Mouse (Mus musculus): ENCODE data around the gene Kcnq1. TPM values are rescaled to one million over a fixed set of nuclear protein-coding genes. Genes with fewer than 3 reads are reported as not detected.

Gene Kcnq1
- polyA plus RNA-seq, 1 experiment from 2014 or later: 1.5 TPM

DNA sequence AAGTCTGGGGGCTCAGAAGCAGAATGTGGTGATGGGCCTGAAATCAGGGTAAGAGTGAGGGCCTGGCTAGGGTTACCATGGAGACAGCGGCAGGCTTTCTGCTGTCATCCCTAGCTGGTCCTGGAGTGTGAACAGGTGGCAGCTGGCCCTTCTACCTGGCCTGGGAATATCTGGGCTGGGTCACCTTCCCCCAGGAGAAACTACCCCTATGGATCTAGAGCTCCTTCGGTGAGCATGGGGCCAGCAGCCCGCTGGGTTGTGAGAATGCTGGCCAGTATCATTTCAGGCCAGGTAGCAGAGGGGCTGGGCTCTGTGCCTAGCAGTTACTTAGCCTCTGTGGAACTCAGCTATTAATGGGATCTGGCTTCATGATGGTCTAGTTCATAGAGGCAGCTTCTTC, 18.7 kb downstream of the Kcnq1 start:
- Histone ChIP-seq H3K4me2 (ENCODE audit: low read depth, severe bottlenecking) (no peak overlapping the region), H3K9me3 (ENCODE audit: control insufficient read depth, low read length) (no peaks in the 10 kb centered on the region), H3K36me3 (ENCODE audit: control insufficient read depth, insufficient read depth, low read length) (no peaks in the 10 kb centered on the region), H3K9ac (ENCODE audit: low read length) (no peak overlapping the region), H3K27me3 (ENCODE audit: control insufficient read depth, insufficient read depth, low read length) (no peaks in the 10 kb centered on the region), H3K4me3 (ENCODE audit: low read depth, low read length) (no peak overlapping the region), H3K4me1 (ENCODE audit: control insufficient read depth, insufficient read depth, low read length) (peaks cover 23% of the 10 kb centered on the region), H3K27ac (replicated peaks; ENCODE audit: low read depth, low read length) (peak overlapping the region; percentile 73)
- ATAC-seq (ENCODE audit: insufficient number of reproducible peaks, low FRiP score, low TSS enrichment, low read depth) (no peak; the same call in 1 of the 2 replicates), DNase-seq (ENCODE audit: low spot score) (no peak)
- WGBS: 64% methylated on average over 3 of the region's 3 CpGs

DNA sequence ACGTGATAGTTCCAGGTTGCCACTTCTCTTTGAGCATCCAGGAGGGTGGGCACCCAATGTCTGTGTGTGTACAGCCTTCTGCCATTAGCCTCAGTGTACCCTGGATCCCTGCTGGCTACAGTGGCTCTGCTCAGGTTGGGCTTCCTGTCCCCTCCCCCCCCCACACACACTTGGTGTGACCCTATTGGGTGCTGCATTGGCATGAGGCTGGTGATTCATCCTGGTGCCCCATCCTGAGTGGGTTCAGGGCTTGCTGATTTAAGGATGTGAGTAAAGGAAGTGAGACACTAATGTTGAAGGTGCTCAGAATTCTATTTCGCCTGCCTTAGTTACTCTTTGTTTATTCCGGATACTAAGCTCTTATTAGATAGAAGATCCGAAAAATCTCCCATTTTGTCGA, 26.7 kb downstream of the Kcnq1 start:
- DNase-seq (ENCODE audit: low spot score) (no peak), ATAC-seq (ENCODE audit: insufficient number of reproducible peaks, low FRiP score, low TSS enrichment, low read depth) (no peak)
- H3K4me1 ChIP-seq (ENCODE audit: control insufficient read depth, insufficient read depth, low read length): no peaks in the 10 kb centered on the region
- no peak overlapping the region for H3K4me2 ChIP-seq (ENCODE audit: low read depth, severe bottlenecking)
- WGBS: 86% methylated on average over 5 of the region's 5 CpGs
- no peaks in the 10 kb centered on the region for H3K9me3 ChIP-seq (ENCODE audit: control insufficient read depth, low read length)
- H3K36me3 ChIP-seq (ENCODE audit: control insufficient read depth, insufficient read depth, low read length): no peaks in the 10 kb centered on the region
- no peaks in the 10 kb centered on the region for H3K27me3 ChIP-seq (ENCODE audit: control insufficient read depth, insufficient read depth, low read length)
- no peak overlapping the region for H3K4me3 ChIP-seq (ENCODE audit: low read depth, low read length)
- no peak overlapping the region for H3K9ac ChIP-seq (ENCODE audit: low read length)
- no peak overlapping the region for H3K27ac ChIP-seq (replicated peaks; ENCODE audit: low read depth, low read length)

DNA sequence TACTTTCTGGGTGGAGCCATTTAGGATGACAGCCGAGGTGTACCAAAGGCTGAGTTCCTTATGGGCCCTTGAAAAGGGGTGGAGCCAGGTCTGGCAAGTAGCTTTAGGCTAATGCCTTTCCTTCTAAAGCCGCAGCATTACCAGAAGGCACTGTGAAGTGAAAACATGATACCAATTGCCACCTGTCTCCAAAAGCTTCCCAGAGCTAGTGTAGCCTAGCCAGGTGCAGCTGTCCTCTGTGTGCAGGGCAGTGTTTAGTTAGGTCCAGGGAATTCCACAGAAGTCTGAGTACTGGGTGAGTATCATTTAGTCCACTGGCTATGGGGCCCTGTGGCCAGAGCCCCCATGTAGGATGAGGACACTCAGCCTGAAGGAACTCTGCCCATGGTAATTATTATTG, 30.0 kb downstream of the Kcnq1 start:
- no peak for DNase-seq (ENCODE audit: low spot score)
- no peaks in the 10 kb centered on the region for H3K9me3 ChIP-seq (ENCODE audit: control insufficient read depth, low read length)
- no peaks in the 10 kb centered on the region for H3K36me3 ChIP-seq (ENCODE audit: control insufficient read depth, insufficient read depth, low read length)
- no peak overlapping the region for H3K9ac ChIP-seq (ENCODE audit: low read length)
- H3K27ac ChIP-seq (replicated peaks; ENCODE audit: low read depth, low read length): no peak overlapping the region
- H3K4me2 ChIP-seq (ENCODE audit: low read depth, severe bottlenecking): no peak overlapping the region
- ATAC-seq (ENCODE audit: insufficient number of reproducible peaks, low FRiP score, low TSS enrichment, low read depth): no peak; the same call in 1 of the 2 replicates
- H3K27me3 ChIP-seq (ENCODE audit: control insufficient read depth, insufficient read depth, low read length): no peaks in the 10 kb centered on the region
- no peaks in the 10 kb centered on the region for H3K4me1 ChIP-seq (ENCODE audit: control insufficient read depth, insufficient read depth, low read length)
- no peak overlapping the region for H3K4me3 ChIP-seq (ENCODE audit: low read depth, low read length)
- WGBS: 52% methylated on average over 2 of the region's 2 CpGs

DNA sequence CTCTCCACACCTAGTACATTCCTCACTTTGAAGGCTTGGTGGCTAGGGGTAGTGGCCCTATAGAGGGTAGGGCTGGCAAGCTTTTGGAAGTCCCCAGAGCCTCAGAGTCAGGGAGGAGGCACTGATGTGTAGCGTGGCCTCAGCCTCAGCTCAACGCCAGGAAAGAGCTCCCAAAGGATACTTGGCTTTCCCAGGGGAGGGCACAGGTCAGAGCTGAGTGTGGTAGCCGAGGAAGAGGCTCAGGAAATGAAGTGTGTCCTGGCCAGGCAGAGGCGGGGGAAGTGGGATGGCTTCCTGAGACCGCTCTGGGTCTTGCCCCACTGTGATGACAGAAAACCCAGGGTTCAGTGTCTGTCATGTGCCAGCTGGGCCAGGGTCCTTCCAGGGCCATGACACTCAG, 30.4 kb downstream of the Kcnq1 start:
- ATAC-seq (ENCODE audit: insufficient number of reproducible peaks, low FRiP score, low TSS enrichment, low read depth) (no peak), DNase-seq (ENCODE audit: low spot score) (no peak)
- H3K27ac ChIP-seq (replicated peaks; ENCODE audit: low read depth, low read length): no peak overlapping the region
- H3K4me2 ChIP-seq (ENCODE audit: low read depth, severe bottlenecking): no peak overlapping the region
- H3K9me3 ChIP-seq (ENCODE audit: control insufficient read depth, low read length): no peaks in the 10 kb centered on the region
- 62% methylated on average over 5 of the region's 5 CpGs for WGBS
- H3K36me3 ChIP-seq (ENCODE audit: control insufficient read depth, insufficient read depth, low read length): no peaks in the 10 kb centered on the region
- no peak overlapping the region for H3K9ac ChIP-seq (ENCODE audit: low read length)
- no peak overlapping the region for H3K4me3 ChIP-seq (ENCODE audit: low read depth, low read length)
- no peaks in the 10 kb centered on the region for H3K4me1 ChIP-seq (ENCODE audit: control insufficient read depth, insufficient read depth, low read length)
- no peaks in the 10 kb centered on the region for H3K27me3 ChIP-seq (ENCODE audit: control insufficient read depth, insufficient read depth, low read length)

DNA sequence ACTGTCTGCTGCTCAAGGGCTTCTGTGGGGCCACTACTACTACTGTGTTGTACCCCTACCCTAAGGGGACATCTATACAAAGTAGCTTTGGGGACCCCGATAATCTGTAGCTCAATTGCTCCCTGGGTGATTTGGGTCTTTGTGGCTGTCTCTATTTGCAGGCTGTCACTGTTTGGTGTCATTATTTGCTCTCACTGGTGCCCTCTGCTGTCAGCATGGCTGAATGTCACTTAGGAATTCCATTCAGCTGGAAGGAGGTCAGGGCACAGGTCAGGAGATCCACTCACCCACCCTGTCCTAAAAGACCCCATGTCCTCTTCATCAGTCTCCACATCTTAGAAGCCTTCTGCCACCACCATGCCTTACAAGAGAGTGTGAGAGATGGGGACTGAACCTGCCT, 32.6 kb downstream of the Kcnq1 start:
- peak; percentile 79 for DNase-seq (ENCODE audit: low spot score)
- Histone ChIP-seq H3K9me3 (ENCODE audit: control insufficient read depth, low read length) (no peaks in the 10 kb centered on the region), H3K9ac (ENCODE audit: low read length) (no peak overlapping the region), H3K27me3 (ENCODE audit: control insufficient read depth, insufficient read depth, low read length) (no peaks in the 10 kb centered on the region), H3K4me2 (ENCODE audit: low read depth, severe bottlenecking) (no peak overlapping the region), H3K4me3 (ENCODE audit: low read depth, low read length) (no peak overlapping the region), H3K36me3 (ENCODE audit: control insufficient read depth, insufficient read depth, low read length) (no peaks in the 10 kb centered on the region), H3K27ac (replicated peaks; ENCODE audit: low read depth, low read length) (no peak overlapping the region), H3K4me1 (ENCODE audit: control insufficient read depth, insufficient read depth, low read length) (no peaks in the 10 kb centered on the region)
- 52% methylated on average over 1 of the region's 1 CpGs for WGBS
- peak; percentile 55; the same call in 1 of the 2 replicates for ATAC-seq (ENCODE audit: insufficient number of reproducible peaks, low FRiP score, low TSS enrichment, low read depth)

DNA sequence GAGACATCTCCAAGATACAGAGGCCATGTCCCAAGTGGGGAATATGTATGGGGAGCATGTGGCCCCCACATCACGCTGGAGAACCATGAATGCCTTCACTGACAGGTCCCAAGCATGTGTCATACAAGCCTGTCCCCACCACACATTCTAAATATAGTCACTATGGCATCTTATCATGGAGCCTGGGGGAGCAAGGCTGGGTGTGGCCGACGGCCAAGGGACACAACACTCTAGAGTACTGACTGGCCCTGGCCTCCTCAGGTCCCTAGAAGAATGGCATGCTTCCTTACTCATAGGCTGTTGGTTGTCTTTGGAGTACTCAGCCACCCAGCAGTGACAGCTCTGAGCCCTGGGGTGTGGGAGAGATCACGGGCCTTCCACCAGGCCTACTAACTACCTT, 33.8 kb downstream of the Kcnq1 start:
- H3K4me3 ChIP-seq (ENCODE audit: low read depth, low read length): no peak overlapping the region
- no peak overlapping the region for H3K9ac ChIP-seq (ENCODE audit: low read length)
- H3K36me3 ChIP-seq (ENCODE audit: control insufficient read depth, insufficient read depth, low read length): no peaks in the 10 kb centered on the region
- no peak overlapping the region for H3K27ac ChIP-seq (replicated peaks; ENCODE audit: low read depth, low read length)
- 72% methylated on average over 4 of the region's 4 CpGs for WGBS
- H3K4me2 ChIP-seq (ENCODE audit: low read depth, severe bottlenecking): no peak overlapping the region
- ATAC-seq (ENCODE audit: insufficient number of reproducible peaks, low FRiP score, low TSS enrichment, low read depth): no peak
- DNase-seq (ENCODE audit: low spot score): no peak
- H3K27me3 ChIP-seq (ENCODE audit: control insufficient read depth, insufficient read depth, low read length): no peaks in the 10 kb centered on the region
- H3K4me1 ChIP-seq (ENCODE audit: control insufficient read depth, insufficient read depth, low read length): no peaks in the 10 kb centered on the region
- no peaks in the 10 kb centered on the region for H3K9me3 ChIP-seq (ENCODE audit: control insufficient read depth, low read length)

DNA sequence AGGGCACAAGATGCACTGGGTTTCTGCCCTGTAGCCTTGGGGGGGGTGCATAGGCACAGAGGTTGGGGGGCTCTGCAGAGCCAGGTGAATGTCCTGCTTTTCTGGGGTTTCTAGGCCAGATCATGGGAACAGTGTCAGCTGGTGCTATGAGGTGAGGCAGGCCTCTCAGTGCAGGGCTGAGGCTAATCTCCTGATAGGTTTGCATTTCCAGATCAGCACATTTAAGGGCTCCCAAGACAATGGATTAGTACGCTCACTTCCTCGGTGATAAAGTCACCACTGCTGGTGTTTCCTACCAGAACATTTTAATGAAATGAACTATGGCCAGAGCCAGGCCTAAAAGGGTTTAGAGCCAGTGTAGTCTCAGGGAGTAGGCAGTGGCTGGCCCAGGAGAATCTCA, 36.5 kb downstream of the Kcnq1 start:
- no peak for ATAC-seq (ENCODE audit: insufficient number of reproducible peaks, low FRiP score, low TSS enrichment, low read depth)
- no peaks in the 10 kb centered on the region for H3K27me3 ChIP-seq (ENCODE audit: control insufficient read depth, insufficient read depth, low read length)

DNA sequence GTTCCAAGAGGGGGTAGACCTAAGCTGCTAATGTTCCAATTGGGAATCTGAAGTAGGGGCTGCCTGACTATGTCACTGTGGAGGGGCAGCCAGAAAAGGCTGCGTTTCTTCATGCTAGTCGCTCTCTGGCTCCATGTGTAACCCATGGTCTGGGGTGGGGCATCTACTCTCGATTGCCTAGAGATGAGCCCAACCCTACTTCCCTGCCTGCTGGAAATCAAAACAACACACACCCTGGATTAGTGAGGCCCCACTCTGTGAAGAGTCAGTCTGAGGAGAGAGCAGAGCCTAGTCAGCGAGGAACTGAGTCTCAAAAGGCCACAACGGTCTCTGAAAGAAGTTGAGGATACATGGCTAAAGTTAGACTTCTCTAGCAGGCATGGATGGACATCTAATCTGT, 40.9 kb downstream of the Kcnq1 start:
- WGBS: 82% methylated on average over 5 of the region's 5 CpGs
- H3K4me2 ChIP-seq (ENCODE audit: low read depth, severe bottlenecking): no peak overlapping the region
- H3K27ac ChIP-seq (replicated peaks; ENCODE audit: low read depth, low read length): no peak overlapping the region
- no peaks in the 10 kb centered on the region for H3K36me3 ChIP-seq (ENCODE audit: control insufficient read depth, insufficient read depth, low read length)
- no peaks in the 10 kb centered on the region for H3K27me3 ChIP-seq (ENCODE audit: control insufficient read depth, insufficient read depth, low read length)
- DNase-seq (ENCODE audit: low spot score) (no peak), ATAC-seq (ENCODE audit: insufficient number of reproducible peaks, low FRiP score, low TSS enrichment, low read depth) (no peak)
- H3K4me1 ChIP-seq (ENCODE audit: control insufficient read depth, insufficient read depth, low read length): no peaks in the 10 kb centered on the region
- H3K9ac ChIP-seq (ENCODE audit: low read length): no peak overlapping the region
- H3K9me3 ChIP-seq (ENCODE audit: control insufficient read depth, low read length): no peaks in the 10 kb centered on the region
- no peak overlapping the region for H3K4me3 ChIP-seq (ENCODE audit: low read depth, low read length)

More for the DNA sequence above, 36.5 kb downstream of the Kcnq1 start:
- Histone ChIP-seq H3K4me3 (ENCODE audit: low read depth, low read length) (no peak overlapping the region), H3K4me1 (ENCODE audit: control insufficient read depth, insufficient read depth, low read length) (no peaks in the 10 kb centered on the region), H3K36me3 (ENCODE audit: control insufficient read depth, insufficient read depth, low read length) (no peaks in the 10 kb centered on the region), H3K4me2 (ENCODE audit: low read depth, severe bottlenecking) (no peak overlapping the region), H3K9ac (ENCODE audit: low read length) (no peak overlapping the region), H3K27ac (replicated peaks; ENCODE audit: low read depth, low read length) (no peak overlapping the region), H3K9me3 (ENCODE audit: control insufficient read depth, low read length) (no peaks in the 10 kb centered on the region)
- DNase-seq (ENCODE audit: low spot score): no peak
- 93% methylated on average over 2 of the region's 2 CpGs for WGBS

DNA sequence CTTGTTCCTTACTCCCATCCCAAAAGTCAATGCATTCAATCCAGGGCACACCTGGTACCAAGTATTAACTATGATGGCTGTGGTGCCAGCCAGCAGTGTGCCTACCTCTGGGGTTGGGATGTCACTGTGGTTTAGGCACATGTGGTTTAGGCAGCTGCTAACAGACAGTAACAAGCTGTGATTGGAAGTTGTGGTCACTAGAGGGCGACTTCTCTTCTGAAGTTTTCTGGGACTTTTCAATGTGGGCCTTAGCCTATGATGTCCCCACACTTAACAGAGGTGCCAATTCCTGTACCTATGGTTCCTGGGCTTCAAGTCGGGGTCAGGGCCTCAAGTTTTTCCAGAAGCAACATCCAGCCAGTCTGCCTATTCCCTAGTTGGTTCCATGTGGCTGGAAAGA, 45.0 kb downstream of the Kcnq1 start:
- H3K4me2 ChIP-seq (ENCODE audit: low read depth, severe bottlenecking): no peak overlapping the region
- no peak for ATAC-seq (ENCODE audit: insufficient number of reproducible peaks, low FRiP score, low TSS enrichment, low read depth)
- H3K4me1 ChIP-seq (ENCODE audit: control insufficient read depth, insufficient read depth, low read length): peaks cover 10% of the 10 kb centered on the region; the same call in 1 of the 2 replicates
- no peaks in the 10 kb centered on the region for H3K36me3 ChIP-seq (ENCODE audit: control insufficient read depth, insufficient read depth, low read length)
- 8% methylated on average over 2 of the region's 2 CpGs for WGBS
- DNase-seq (ENCODE audit: low spot score): peak; percentile 71
- no peaks in the 10 kb centered on the region for H3K27me3 ChIP-seq (ENCODE audit: control insufficient read depth, insufficient read depth, low read length)
- H3K4me3 ChIP-seq (ENCODE audit: low read depth, low read length): no peak overlapping the region
- no peak overlapping the region for H3K9ac ChIP-seq (ENCODE audit: low read length)
- no peak overlapping the region for H3K27ac ChIP-seq (replicated peaks; ENCODE audit: low read depth, low read length)
- H3K9me3 ChIP-seq (ENCODE audit: control insufficient read depth, low read length): no peaks in the 10 kb centered on the region

All from limb, embryonic 11.5 days (tissue).